Mouse (Mus musculus) CH12.LX (cell line): ENCODE measurements around the gene Hist1h4f.
A peak's percentile ranks its signal among the peaks of the same experiment; 100 is the strongest.
"Not testable (repeated sequence)": the region's sequence is repeated elsewhere in the genome, so short reads cannot be mapped to it uniquely, and the experiment has no call there.

Experiments used
- CTCF ChIP-seq, 2 experiments: IDR thresholded peaks in 1 of 2; conservative IDR thresholded peaks in 1 of 2; 2 replicates each; pipeline ENCODE4 v1.5.1; 2011 to 2012; ENCODE audit warnings: low read depth in 2 of 2, low read length in 2 of 2, improper control_type of control experiment in 1 of 2, inconsistent platforms in 1 of 2, mild to moderate bottlenecking in 1 of 2, moderate library complexity in 1 of 2
- TCF12 ChIP-seq: IDR thresholded peaks from 2 replicates; pipeline ENCODE4 v1.6.1; 2014; ENCODE audit warnings: low read depth, mild to moderate bottlenecking, inconsistent platforms, low read length, improper control_type of control experiment

- TF ChIP-seq CTCF (conservative IDR thresholded peaks at IDR 0.05 in 1 of 2, IDR thresholded peaks at IDR 0.05 in 1 of 2; ENCODE audit: low read depth in 2 of 2, low read length in 2 of 2), result not testable (repeated sequence)
- peak; percentile 88 for TF ChIP-seq TCF12
Measured at GRCm38 (mm10) chr13:23585442-23586098, 34.1 kb upstream of the Hist1h4f start.
